Mouse (Mus musculus) thymus, adult 2 months (tissue): Measurements from ENCODE around the gene Aff3. TPM values are rescaled to one million over a fixed set of nuclear protein-coding genes. Genes with fewer than 3 reads are reported as not detected.

Experiments
- DNase-seq: peaks from one replicate; pipeline ENCODE4 v3.0.0; 2021
- H3K27ac ChIP-seq: fragments of 200-500 bp; 2 replicates; pipeline ENCODE4 v1.5.1; 2012; ENCODE audit warnings: low read length, control low read depth; ENCODE audit not compliant: control insufficient read depth, insufficient read depth
- H3K27me3 ChIP-seq: fragments of 200-500 bp; 2 replicates; pipeline ENCODE4 v1.6.1; 2012; ENCODE audit warnings: mild to moderate bottlenecking, low read length, moderate library complexity, mixed read lengths; ENCODE audit not compliant: control insufficient read depth, insufficient read depth
- H3K36me3 ChIP-seq: fragments of 200-500 bp; 2 replicates; pipeline ENCODE4 v1.6.1; 2012; ENCODE audit warnings: mild to moderate bottlenecking, low read length, moderate library complexity; ENCODE audit not compliant: control insufficient read depth, insufficient read depth
- H3K4me1 ChIP-seq: fragments of 200-500 bp; replicated peaks from 2 replicates; pipeline ENCODE4 v1.6.1; 2012; ENCODE audit warnings: low read length; ENCODE audit not compliant: control insufficient read depth, insufficient read depth
- H3K4me3 ChIP-seq: fragments of 200-500 bp; 2 replicates; pipeline ENCODE4 v1.5.1; 2012; ENCODE audit warnings: mild to moderate bottlenecking, low read length, control low read depth, moderate library complexity; ENCODE audit not compliant: control insufficient read depth, insufficient read depth
- CTCF ChIP-seq: fragments of 200-500 bp; IDR thresholded peaks from 2 replicates; pipeline ENCODE4 v1.5.1; 2012; ENCODE audit warnings: mild to moderate bottlenecking, control low read depth, low read length, moderate library complexity, borderline replicate concordance; ENCODE audit not compliant: control insufficient read depth, poor library complexity, insufficient read depth; ENCODE audit errors: extremely low read depth
- POLR2A ChIP-seq: fragments of 200-500 bp; IDR thresholded peaks from 2 replicates; pipeline ENCODE4 v1.6.1; 2012; ENCODE audit warnings: mild to moderate bottlenecking, low read length, control low read depth, moderate library complexity; ENCODE audit not compliant: control insufficient read depth, poor library complexity, insufficient read depth; ENCODE audit errors: extremely low read depth
- WGBS: fragments of 180-500 bp; shearing (Covaris S2); methylation state at CpG from one replicate; pipeline ENCODE4 v1.1.7; 2018; 5-methylcytosine and 5-hydroxymethylcytosine counted together
- polyA plus RNA-seq: library from polyadenylated mRNA; depleted of rRNA; stranded (reverse); fragments of >200 nt; gene quantifications from 2 replicates; pipeline ENCODE4 v1.2.3, GENCODE M21; 2012

Gene Aff3
- polyA plus RNA-seq, 1 experiment: 39.6 TPM

DNA sequence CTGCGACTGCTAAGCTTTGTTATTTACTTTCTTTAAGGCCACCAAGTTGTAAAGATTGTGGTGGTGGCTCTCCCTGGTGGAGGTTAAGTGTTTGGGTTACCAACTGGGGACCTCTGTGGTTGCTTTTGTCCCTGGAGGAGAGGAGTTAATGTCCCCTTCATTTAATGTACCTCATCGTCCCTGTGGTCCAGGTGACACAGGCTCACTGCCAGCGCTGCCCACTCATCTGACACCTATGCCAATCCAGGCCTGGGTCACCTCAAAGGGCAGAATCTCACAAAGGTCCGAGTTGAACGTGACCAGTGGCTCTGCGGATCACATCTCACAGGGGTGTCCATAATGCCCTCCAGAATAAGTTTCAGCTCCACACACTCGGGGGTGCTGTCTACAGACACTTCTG lies 103.4 kb downstream of the Aff3 start:
- DNase-seq: no peak
- Histone ChIP-seq H3K27me3 (no peaks in the 10 kb centered on the region), H3K27ac (no peak overlapping the region), H3K36me3 (no peaks in the 10 kb centered on the region), H3K4me1 (peaks cover 12% of the 10 kb centered on the region), H3K4me3 (no peak overlapping the region)
- WGBS: 86% methylated on average over 7 of the region's 7 CpGs
- TF ChIP-seq POLR2A: no peak
- TF ChIP-seq CTCF: no peak

DNA sequence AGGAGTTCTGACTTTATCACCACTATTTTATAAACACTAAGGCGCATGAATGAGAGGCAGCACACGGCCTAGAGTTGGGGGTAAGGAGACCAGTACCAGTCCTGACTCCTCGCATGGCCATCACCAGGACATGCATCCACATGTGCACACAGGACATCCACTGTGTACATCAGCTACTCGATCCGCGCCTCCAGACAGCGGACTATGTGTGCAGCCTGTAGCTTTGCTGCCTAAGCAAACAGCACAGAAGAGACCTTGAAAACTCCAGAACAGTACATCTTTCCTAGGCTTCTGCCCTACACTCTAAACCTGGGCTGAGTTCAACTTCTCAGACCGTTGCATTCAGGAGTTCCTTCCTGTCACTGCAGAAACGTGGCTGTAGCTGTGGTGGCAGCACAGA lies 104.1 kb downstream of the Aff3 start:
- H3K4me1 ChIP-seq: peaks cover 12% of the 10 kb centered on the region
- 76% methylated on average over 9 of the region's 9 CpGs for WGBS
- H3K36me3 ChIP-seq: no peaks in the 10 kb centered on the region
- H3K27me3 ChIP-seq: no peaks in the 10 kb centered on the region
- no peak for DNase-seq
- no peak for TF ChIP-seq CTCF
- no peak for TF ChIP-seq POLR2A
- no peak overlapping the region for H3K27ac ChIP-seq
- H3K4me3 ChIP-seq: no peak overlapping the region

DNA sequence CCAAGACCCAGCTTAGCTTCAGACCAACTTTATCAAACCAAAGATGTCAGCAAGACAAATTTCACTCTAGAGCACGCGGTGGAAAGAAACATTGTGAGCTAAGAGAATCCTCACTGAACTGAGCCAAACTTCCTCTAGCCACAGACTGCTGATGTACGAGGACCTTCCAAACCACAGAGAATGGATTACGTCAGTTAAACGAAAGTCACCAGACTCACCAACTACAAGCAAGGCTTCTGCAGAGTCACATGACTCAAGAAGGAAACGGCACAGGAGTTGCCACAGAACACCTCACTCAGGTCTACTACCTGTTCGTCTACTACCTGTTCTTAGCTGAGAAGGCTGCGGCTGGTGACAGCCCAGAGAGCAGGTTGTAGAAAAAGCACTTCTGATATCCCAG lies 107.1 kb downstream of the Aff3 start:
- WGBS: 12% methylated on average over 8 of the region's 8 CpGs
- DNase-seq: no peak
- Histone ChIP-seq H3K4me1 (peaks cover 12% of the 10 kb centered on the region), H3K27ac (no peak overlapping the region), H3K4me3 (no peak overlapping the region), H3K36me3 (no peaks in the 10 kb centered on the region), H3K27me3 (no peaks in the 10 kb centered on the region)
- TF ChIP-seq POLR2A: no peak

DNA sequence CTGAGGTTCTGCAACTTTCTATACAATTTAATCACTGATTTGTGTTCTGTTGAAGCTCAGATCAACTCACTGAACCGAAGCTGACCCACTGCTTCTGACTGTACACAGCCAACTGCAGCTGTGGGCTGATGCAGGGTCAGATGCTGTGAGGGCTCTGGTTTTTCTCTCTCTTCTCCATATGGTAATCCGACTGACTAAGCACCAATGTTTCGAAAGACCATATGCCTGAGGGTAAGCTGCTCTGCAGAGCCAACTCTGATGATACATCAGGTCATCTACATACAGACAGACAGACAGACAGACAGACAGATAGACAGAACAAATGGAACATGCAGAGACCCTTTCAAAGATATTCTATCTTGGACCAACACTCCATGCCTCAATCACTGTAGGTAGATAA lies 110.2 kb downstream of the Aff3 start:
- H3K4me3 ChIP-seq: no peak overlapping the region
- H3K27me3 ChIP-seq: no peaks in the 10 kb centered on the region
- no peak for DNase-seq
- WGBS: 96% methylated on average over 3 of the region's 3 CpGs
- peaks cover 8% of the 10 kb centered on the region for H3K4me1 ChIP-seq
- no peak for TF ChIP-seq POLR2A
- no peak for TF ChIP-seq CTCF
- H3K27ac ChIP-seq: no peak overlapping the region
- no peaks in the 10 kb centered on the region for H3K36me3 ChIP-seq

DNA sequence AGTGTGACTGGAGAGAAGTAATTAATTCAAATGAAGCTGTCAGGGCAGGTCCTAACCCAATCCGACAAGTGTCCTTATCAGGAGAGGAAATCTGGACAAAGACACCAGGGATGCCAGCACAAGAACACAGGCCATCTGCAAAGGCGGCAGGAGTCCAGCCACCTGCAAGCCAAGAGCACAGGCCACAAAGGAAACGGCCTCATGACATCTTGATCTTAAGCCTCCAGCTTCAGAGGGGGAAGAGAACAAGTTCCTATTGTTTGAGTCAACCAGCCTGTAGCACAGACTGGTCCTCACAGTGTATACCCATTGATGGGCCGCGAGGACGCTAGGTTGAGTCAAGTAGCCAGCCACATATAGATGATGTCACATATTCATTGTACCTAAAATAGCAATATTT lies 111.7 kb downstream of the Aff3 start:
- TF ChIP-seq POLR2A (no peak), CTCF (no peak)
- Histone ChIP-seq H3K36me3 (no peaks in the 10 kb centered on the region), H3K4me3 (no peak overlapping the region), H3K27ac (no peak overlapping the region), H3K4me1 (peaks cover 8% of the 10 kb centered on the region), H3K27me3 (no peaks in the 10 kb centered on the region)
- no peak for DNase-seq
- 50% methylated on average over 6 of the region's 6 CpGs for WGBS

DNA sequence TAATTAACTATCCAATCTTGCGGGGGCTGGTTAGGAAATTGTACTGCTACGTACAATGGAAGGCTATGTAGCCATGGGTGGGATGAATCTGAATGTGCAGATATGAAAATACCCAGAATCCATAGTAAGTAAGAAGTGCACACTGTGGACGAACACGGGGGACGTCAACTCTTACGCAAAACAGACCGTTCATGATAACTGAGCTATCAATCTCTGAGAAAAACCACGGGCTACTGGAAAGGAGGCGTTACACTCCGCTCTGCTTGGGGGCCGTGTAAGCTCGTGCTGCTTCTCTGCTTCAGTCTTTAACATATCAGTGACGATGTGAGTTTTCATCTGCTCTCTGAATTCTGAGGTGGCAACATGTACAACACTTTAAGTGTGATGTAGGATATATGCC lies 114.2 kb downstream of the Aff3 start:
- no peaks in the 10 kb centered on the region for H3K27me3 ChIP-seq
- no peak for TF ChIP-seq CTCF
- no peak for TF ChIP-seq POLR2A
- no peak overlapping the region for H3K27ac ChIP-seq
- no peaks in the 10 kb centered on the region for H3K36me3 ChIP-seq
- 73% methylated on average over 13 of the region's 13 CpGs for WGBS
- no peak for DNase-seq
- no peaks in the 10 kb centered on the region for H3K4me1 ChIP-seq
- no peak overlapping the region for H3K4me3 ChIP-seq
